Mouse (Mus musculus): ENCODE measurements around the gene Cox5b. TPM values are rescaled to one million over a fixed set of nuclear protein-coding genes. Genes with fewer than 3 reads are reported as not detected.

Cox5b gene
- total and polyA plus RNA-seq, 2 experiments from 2014 or later: 346 to 1,021 TPM

DNA sequence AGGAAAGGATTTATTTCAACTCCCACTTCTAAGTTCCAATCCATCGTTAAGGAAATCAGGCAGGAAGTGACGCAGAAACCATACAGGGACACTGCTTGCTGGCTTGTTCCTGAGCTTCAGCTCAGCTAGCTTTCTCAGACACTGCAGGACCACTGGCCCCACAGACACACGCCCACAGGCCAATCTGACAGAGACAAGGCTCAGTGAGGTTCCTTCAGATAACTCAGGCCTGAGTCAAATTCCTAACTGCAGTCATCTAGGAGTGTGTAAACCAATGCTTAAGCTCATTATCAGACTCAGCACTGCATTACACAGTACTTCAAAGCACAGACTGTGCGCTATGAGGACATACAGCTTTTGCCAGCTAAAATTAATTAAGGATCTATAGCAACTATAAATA is 21.0 kb upstream of the Cox5b start:
- Histone ChIP-seq H3K4me2 (ENCODE audit: low read depth, low read length) (no peak overlapping the region), H3K9me3 (ENCODE audit: low read length) (no peaks in the 10 kb centered on the region), H3K4me3 (ENCODE audit: low read length) (no peak overlapping the region), H3K4me1 (ENCODE audit: insufficient read depth, low read length) (no peaks in the 10 kb centered on the region), H3K36me3 (ENCODE audit: insufficient read depth, low read length) (no peaks in the 10 kb centered on the region), H3K27me3 (ENCODE audit: insufficient read depth, low read length) (no peaks in the 10 kb centered on the region), H3K9ac (replicated peaks; ENCODE audit: low read length) (no peak overlapping the region), H3K27ac (no peak overlapping the region)
- 83% methylated on average over 4 of the region's 4 CpGs for WGBS
- DNase-seq (ENCODE audit: low spot score): no peak
- no peak for ATAC-seq
- TF ChIP-seq CTCF (IDR thresholded peaks at IDR 0.05; ENCODE audit: low read depth): no peak

DNA sequence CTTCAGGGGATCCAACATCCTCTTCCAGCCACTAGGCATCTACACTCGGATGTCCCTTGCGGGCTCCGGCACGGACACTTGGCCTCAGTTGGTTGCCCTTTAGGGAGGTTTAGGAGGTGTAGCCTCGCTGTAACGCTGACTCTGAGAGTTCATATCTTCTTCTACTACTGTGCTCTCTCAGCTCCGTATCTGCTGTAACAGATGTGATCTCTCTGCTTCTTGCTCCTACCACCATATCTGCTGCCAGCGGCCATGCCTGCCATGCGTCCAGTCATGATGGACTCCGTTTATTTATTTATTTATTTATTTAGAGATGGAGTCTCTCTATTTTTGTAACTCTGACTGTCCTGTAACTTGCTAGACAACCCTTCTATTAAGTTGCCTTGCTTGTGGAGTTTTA is 20.0 kb upstream of the Cox5b start:
- WGBS: 93% methylated on average over 10 of the region's 10 CpGs
- H3K9me3 ChIP-seq (ENCODE audit: low read length): no peaks in the 10 kb centered on the region
- DNase-seq (ENCODE audit: low spot score) (no peak), ATAC-seq (no peak)
- no peak overlapping the region for H3K4me3 ChIP-seq (ENCODE audit: low read length)
- H3K27me3 ChIP-seq (ENCODE audit: insufficient read depth, low read length): no peaks in the 10 kb centered on the region
- no peak overlapping the region for H3K9ac ChIP-seq (replicated peaks; ENCODE audit: low read length)
- H3K4me1 ChIP-seq (ENCODE audit: insufficient read depth, low read length): no peaks in the 10 kb centered on the region
- no peaks in the 10 kb centered on the region for H3K36me3 ChIP-seq (ENCODE audit: insufficient read depth, low read length)
- H3K4me2 ChIP-seq (ENCODE audit: low read depth, low read length): no peak overlapping the region
- H3K27ac ChIP-seq: no peak overlapping the region
- no peak for TF ChIP-seq CTCF (IDR thresholded peaks at IDR 0.05; ENCODE audit: low read depth)

DNA sequence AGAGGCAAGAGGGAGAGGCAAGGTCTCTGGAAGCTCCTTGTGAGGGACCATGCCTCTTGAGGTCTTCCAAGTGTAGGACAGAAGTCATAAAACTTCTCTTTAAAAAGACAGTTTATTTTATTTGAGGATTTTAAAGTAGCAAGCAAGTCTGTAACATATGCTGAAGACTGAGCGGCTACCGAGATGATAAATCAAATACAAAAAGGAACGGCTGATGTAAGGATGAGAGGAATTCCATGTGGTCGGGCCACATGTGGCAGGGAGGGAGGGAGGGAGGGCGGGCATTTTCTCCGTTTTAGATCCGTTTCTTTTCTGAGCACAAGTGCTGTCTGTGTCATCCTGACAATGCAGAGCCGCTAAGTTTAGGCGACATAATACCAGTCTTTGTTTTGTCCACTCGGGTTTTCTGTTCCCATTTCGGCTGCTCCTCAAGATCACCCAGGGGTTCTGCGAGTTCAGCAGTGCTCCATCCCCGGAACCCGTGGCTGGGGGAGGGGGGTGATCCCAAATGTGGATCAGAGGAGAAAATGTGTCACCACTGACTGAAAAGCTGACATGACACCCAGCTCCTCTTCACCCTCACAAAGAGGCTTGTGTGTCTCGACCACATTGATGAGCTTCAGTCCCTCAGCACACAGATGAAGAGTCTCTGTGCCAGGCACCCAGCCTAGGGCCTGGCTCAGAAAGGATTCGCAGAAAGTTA is 18.4 kb upstream of the Cox5b start:
- peak; percentile 29; the same call in 1 of the 2 replicates for ATAC-seq
- H3K4me2 ChIP-seq (ENCODE audit: low read depth, low read length): no peak overlapping the region

DNA sequence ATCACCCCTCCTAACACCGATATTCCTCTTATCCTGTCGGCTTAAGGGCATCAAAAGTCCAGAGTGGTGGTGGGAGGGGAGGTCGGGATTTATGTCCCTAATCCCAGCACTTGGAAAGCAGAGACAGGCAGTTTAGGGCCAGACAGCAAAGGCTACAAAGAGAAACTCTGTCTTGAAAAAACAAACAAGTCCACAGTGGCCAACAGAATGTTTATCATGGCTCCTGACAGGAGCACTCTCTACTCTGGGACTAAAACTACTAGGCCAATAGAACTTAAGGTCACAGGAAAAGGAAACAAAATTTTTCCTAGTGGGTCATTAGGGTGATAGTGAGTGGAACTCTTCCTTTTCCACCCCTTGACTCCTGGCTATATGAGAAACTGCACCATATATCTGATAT is 16.3 kb upstream of the Cox5b start:
- H3K9me3 ChIP-seq (ENCODE audit: low read length): no peaks in the 10 kb centered on the region
- ATAC-seq (no peak), DNase-seq (ENCODE audit: low spot score) (no peak)
- no peak overlapping the region for H3K27ac ChIP-seq
- no peaks in the 10 kb centered on the region for H3K36me3 ChIP-seq (ENCODE audit: insufficient read depth, low read length)
- no peak for TF ChIP-seq CTCF (IDR thresholded peaks at IDR 0.05; ENCODE audit: low read depth)
- H3K9ac ChIP-seq (replicated peaks; ENCODE audit: low read length): no peak overlapping the region
- WGBS: 72% methylated on average over 3 of the region's 3 CpGs
- no peaks in the 10 kb centered on the region for H3K27me3 ChIP-seq (ENCODE audit: insufficient read depth, low read length)
- H3K4me3 ChIP-seq (ENCODE audit: low read length): no peak overlapping the region
- no peaks in the 10 kb centered on the region for H3K4me1 ChIP-seq (ENCODE audit: insufficient read depth, low read length)
- no peak overlapping the region for H3K4me2 ChIP-seq (ENCODE audit: low read depth, low read length)

More for the DNA sequence above, 18.4 kb upstream of the Cox5b start:
- no peak for DNase-seq (ENCODE audit: low spot score)
- Histone ChIP-seq H3K9me3 (ENCODE audit: low read length) (no peaks in the 10 kb centered on the region), H3K9ac (replicated peaks; ENCODE audit: low read length) (no peak overlapping the region), H3K36me3 (ENCODE audit: insufficient read depth, low read length) (no peaks in the 10 kb centered on the region), H3K27me3 (ENCODE audit: insufficient read depth, low read length) (no peaks in the 10 kb centered on the region), H3K4me1 (ENCODE audit: insufficient read depth, low read length) (no peaks in the 10 kb centered on the region), H3K4me3 (ENCODE audit: low read length) (no peak overlapping the region), H3K27ac (no peak overlapping the region)
- no peak for TF ChIP-seq CTCF (IDR thresholded peaks at IDR 0.05; ENCODE audit: low read depth)
- WGBS: 35% methylated on average over 16 of the region's 16 CpGs

DNA sequence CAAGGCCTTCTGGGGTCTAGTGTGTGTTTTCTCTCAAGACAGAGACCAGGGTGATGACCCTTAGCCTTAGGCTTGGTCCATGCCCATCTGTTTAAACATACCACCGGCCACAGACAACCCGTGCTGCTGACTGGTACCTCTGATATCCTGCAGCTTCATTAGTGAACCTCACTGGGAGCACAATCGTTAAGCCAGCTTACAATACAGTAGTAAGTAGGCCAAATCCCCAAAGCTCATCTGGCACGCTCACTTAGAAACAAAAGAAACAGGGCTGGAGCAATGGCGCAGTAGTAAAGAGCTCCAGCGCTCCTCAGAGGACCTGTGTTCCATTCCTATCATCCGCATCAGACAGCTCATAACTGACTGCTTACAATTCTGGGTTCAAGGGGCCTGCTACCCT is 10.4 kb upstream of the Cox5b start:
- H3K36me3 ChIP-seq (ENCODE audit: insufficient read depth, low read length): no peaks in the 10 kb centered on the region
- 42% methylated on average over 7 of the region's 7 CpGs for WGBS
- H3K4me1 ChIP-seq (ENCODE audit: insufficient read depth, low read length): no peaks in the 10 kb centered on the region
- no peak overlapping the region for H3K4me2 ChIP-seq (ENCODE audit: low read depth, low read length)
- H3K9me3 ChIP-seq (ENCODE audit: low read length): no peaks in the 10 kb centered on the region
- no peak for TF ChIP-seq CTCF (IDR thresholded peaks at IDR 0.05; ENCODE audit: low read depth)
- no peaks in the 10 kb centered on the region for H3K27me3 ChIP-seq (ENCODE audit: insufficient read depth, low read length)
- ATAC-seq: no peak
- H3K4me3 ChIP-seq (ENCODE audit: low read length): no peak overlapping the region
- no peak overlapping the region for H3K27ac ChIP-seq
- H3K9ac ChIP-seq (replicated peaks; ENCODE audit: low read length): no peak overlapping the region
- peak; percentile 30 for DNase-seq (ENCODE audit: low spot score)

DNA sequence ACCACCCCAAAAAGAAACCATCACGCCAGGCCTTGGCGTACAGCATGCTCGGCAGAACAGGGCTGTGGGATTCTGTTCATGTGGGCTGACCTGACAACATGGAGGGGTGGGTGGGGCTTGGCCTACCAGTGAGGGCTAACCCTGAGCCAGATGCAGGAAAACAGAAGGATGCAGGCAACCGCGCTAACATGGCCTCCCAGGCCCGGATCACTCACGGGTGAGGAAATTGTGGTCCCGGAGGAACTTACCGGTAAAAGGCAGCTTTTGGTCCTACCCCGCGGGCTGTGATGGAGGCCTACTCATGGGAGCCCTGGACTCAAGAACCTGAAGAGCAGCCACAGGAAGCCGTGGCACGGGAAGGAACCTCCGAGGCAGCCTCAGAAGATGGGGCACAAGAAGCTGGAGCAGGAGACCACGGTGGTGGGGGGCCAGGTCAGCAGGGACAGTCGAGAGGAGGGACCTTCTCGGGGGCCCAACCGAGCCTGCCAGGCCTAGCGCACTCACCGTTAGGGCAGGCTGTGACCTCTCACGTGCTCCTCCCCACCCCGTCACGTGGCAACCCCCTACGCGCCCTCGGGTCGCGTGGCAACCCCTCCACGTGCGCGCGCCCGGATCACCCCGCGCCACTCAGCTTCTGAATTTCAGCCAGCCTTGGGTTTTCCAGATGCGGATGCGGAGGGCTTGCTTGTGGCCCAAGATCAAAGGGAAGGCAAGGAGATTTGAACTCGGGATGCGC is 8.5 kb upstream of the Cox5b start, which contains the start of gene Fam178b:
TSS of gene Fam178b (minus strand) at position 564 of the 736 bp plus-strand sequence.
- TF ChIP-seq CTCF (IDR thresholded peaks at IDR 0.05; ENCODE audit: low read depth): no peak
- Histone ChIP-seq H3K9me3 (ENCODE audit: low read length) (no peaks in the 10 kb centered on the region), H3K9ac (replicated peaks; ENCODE audit: low read length) (no peak within 1 kb of the TSS), H3K4me1 (ENCODE audit: insufficient read depth, low read length) (no peaks in the 10 kb centered on the region), H3K4me3 (ENCODE audit: low read length) (no peak within 1 kb of the TSS), H3K27ac (no peak within 1 kb of the TSS), H3K36me3 (ENCODE audit: insufficient read depth, low read length) (no peaks in the 10 kb centered on the region), H3K27me3 (ENCODE audit: insufficient read depth, low read length) (no peaks in the 10 kb centered on the region), H3K4me2 (ENCODE audit: low read depth, low read length) (no peak within 1 kb of the TSS)
- no peak for ATAC-seq
- 92% methylated on average over 39 of the region's 39 CpGs for WGBS
- DNase-seq (ENCODE audit: low spot score): no peak
